Mouse (Mus musculus) neural tube, embryonic 13.5 days (tissue): ENCODE measurements at regions not wholly inside any gene's neighbourhood (a gene's known extent, or its start where the extent isn't known, plus 50 kb on each side); places are given as distances from the start of the nearest gene placed in this dataset.

ENCODE experiments used
- ATAC-seq: fragments of 200-750 bp; cut with Nextera tagmentation; 2 replicates; pipeline ENCODE4 v1.8.0; 2017; ENCODE audit warnings: low read depth, mild to moderate bottlenecking, moderate TSS enrichment, moderate library complexity
- H3K27ac ChIP-seq: fragments of 300-500 bp; sonication (generic); replicated peaks from 2 replicates; pipeline ENCODE4 v1.5.1; 2015; ENCODE audit warnings: moderate library complexity, mild to moderate bottlenecking, inconsistent platforms
- H3K27me3 ChIP-seq: fragments of 300-500 bp; sonication (generic); 2 replicates; pipeline ENCODE4 v1.6.1; 2015; ENCODE audit warnings: mild to moderate bottlenecking, inconsistent platforms
- H3K36me3 ChIP-seq: fragments of 300-500 bp; sonication (generic); 2 replicates; pipeline ENCODE4 v1.6.1; 2015; ENCODE audit warnings: mild to moderate bottlenecking, inconsistent platforms
- H3K4me1 ChIP-seq: fragments of 300-500 bp; sonication (generic); replicated peaks from 2 replicates; pipeline ENCODE4 v1.6.1; 2015; ENCODE audit warnings: inconsistent platforms
- H3K4me2 ChIP-seq: fragments of 300-500 bp; sonication (generic); 2 replicates; pipeline ENCODE4 v1.6.1; 2015; ENCODE audit warnings: inconsistent platforms, mild to moderate bottlenecking, moderate library complexity
- H3K4me3 ChIP-seq: fragments of 300-500 bp; sonication (generic); 2 replicates; pipeline ENCODE4 v1.5.1; 2015; ENCODE audit warnings: mild to moderate bottlenecking, inconsistent platforms
- H3K9ac ChIP-seq: fragments of 300-500 bp; sonication (generic); 2 replicates; pipeline ENCODE4 v1.6.1; 2015; ENCODE audit warnings: moderate library complexity, mild to moderate bottlenecking, inconsistent platforms
- H3K9me3 ChIP-seq: fragments of 300-500 bp; sonication (generic); 2 replicates; pipeline ENCODE4 v1.6.1; 2016; ENCODE audit warnings: inconsistent platforms
- WGBS: fragments of 180-500 bp; shearing (Covaris S2); methylation state at CpG from one replicate; pipeline ENCODE4 v1.1.7; 2015; 5-methylcytosine and 5-hydroxymethylcytosine counted together

GRCm38 (mm10) chr2:167831076-167832039 is 100.5 kb upstream of the Ptpn1 start:
- Histone ChIP-seq H3K4me2 (no peak overlapping the region), H3K27ac (no peak overlapping the region), H3K36me3 (no peaks in the 10 kb centered on the region), H3K4me1 (peaks cover 16% of the 10 kb centered on the region), H3K27me3 (0 out of 2 replicates have a peak, but pooled peaks cover 7% of the 10 kb centered on the region), H3K9ac (no peak overlapping the region), H3K4me3 (no peak overlapping the region), H3K9me3 (no peaks in the 10 kb centered on the region)
- ATAC-seq, result no peak
- WGBS, result 84% methylated on average over 26 of the region's 26 CpGs

- no peak for ATAC-seq
Observed at GRCm38 (mm10) chr2:167828258-167828657, 103.6 kb upstream of the Ptpn1 start.

GRCm38 (mm10) chr2:167826922-167827703 is 104.7 kb upstream of the Ptpn1 start:
- 47% methylated on average over 12 of the region's 12 CpGs for WGBS
- H3K36me3 ChIP-seq, result no peaks in the 10 kb centered on the region
- H3K27me3 ChIP-seq, result 0 out of 2 replicates have a peak, but pooled peaks cover 3% of the 10 kb centered on the region
- peaks cover 10% of the 10 kb centered on the region for H3K4me1 ChIP-seq
- H3K9me3 ChIP-seq, result no peaks in the 10 kb centered on the region
- H3K9ac ChIP-seq, result no peak overlapping the region
- no peak for ATAC-seq
- no peak overlapping the region for H3K4me2 ChIP-seq
- no peak overlapping the region for H3K27ac ChIP-seq
- H3K4me3 ChIP-seq, result no peak overlapping the region

More at GRCm38 (mm10) chr2:167828258-167828657, 103.6 kb upstream of the Ptpn1 start:
- Histone ChIP-seq H3K4me2 (no peak overlapping the region), H3K9me3 (no peaks in the 10 kb centered on the region), H3K27ac (no peak overlapping the region), H3K36me3 (no peaks in the 10 kb centered on the region), H3K27me3 (0 out of 2 replicates have a peak, but pooled peaks cover 7% of the 10 kb centered on the region), H3K9ac (no peak overlapping the region), H3K4me3 (no peak overlapping the region), H3K4me1 (peaks cover 12% of the 10 kb centered on the region)
- 59% methylated on average over 5 of the region's 5 CpGs for WGBS

- H3K27me3 ChIP-seq, result 0 out of 2 replicates have a peak, but pooled peaks cover 3% of the 10 kb centered on the region
- H3K4me2 ChIP-seq, result no peak overlapping the region
- no peaks in the 10 kb centered on the region for H3K9me3 ChIP-seq
- H3K4me1 ChIP-seq, result peaks cover 10% of the 10 kb centered on the region
- no peak overlapping the region; the same call in 1 of the 2 replicates for H3K27ac ChIP-seq
- H3K36me3 ChIP-seq, result no peaks in the 10 kb centered on the region
- 21% methylated on average over 9 of the region's 9 CpGs for WGBS
- no peak for ATAC-seq
- H3K4me3 ChIP-seq, result no peak overlapping the region
- no peak overlapping the region for H3K9ac ChIP-seq
Observed at GRCm38 (mm10) chr2:167823513-167823912, 108.3 kb upstream of the Ptpn1 start.

GRCm38 (mm10) chr2:167823044-167823443 is 108.8 kb upstream of the Ptpn1 start:
- no peaks in the 10 kb centered on the region for H3K9me3 ChIP-seq
- no peak overlapping the region for H3K9ac ChIP-seq
- H3K4me1 ChIP-seq, result peaks cover 10% of the 10 kb centered on the region
- no peak overlapping the region for H3K27ac ChIP-seq
- H3K27me3 ChIP-seq, result 0 out of 2 replicates have a peak, but pooled peaks cover 3% of the 10 kb centered on the region
- no peak overlapping the region for H3K4me2 ChIP-seq
- 92% methylated on average over 3 of the region's 3 CpGs for WGBS
- ATAC-seq, result no peak
- H3K4me3 ChIP-seq, result no peak overlapping the region
- no peaks in the 10 kb centered on the region for H3K36me3 ChIP-seq

- no peaks in the 10 kb centered on the region for H3K9me3 ChIP-seq
- peaks cover 10% of the 10 kb centered on the region for H3K4me1 ChIP-seq
- no peak overlapping the region for H3K27ac ChIP-seq
- H3K9ac ChIP-seq, result no peak overlapping the region
- H3K4me2 ChIP-seq, result no peak overlapping the region
- no peaks in the 10 kb centered on the region for H3K36me3 ChIP-seq
- WGBS, result 83% methylated on average over 6 of the region's 6 CpGs
- no peaks in the 10 kb centered on the region for H3K27me3 ChIP-seq
- no peak overlapping the region for H3K4me3 ChIP-seq
- ATAC-seq, result no peak
Observed at GRCm38 (mm10) chr2:167821186-167821585, 110.7 kb upstream of the Ptpn1 start.

GRCm38 (mm10) chr2:167818799-167819198 is 113.1 kb upstream of the Ptpn1 start:
- WGBS, result 87% methylated on average over 10 of the region's 10 CpGs
- Histone ChIP-seq H3K4me3 (no peak overlapping the region), H3K27me3 (no peaks in the 10 kb centered on the region), H3K4me2 (no peak overlapping the region), H3K4me1 (peaks cover 5% of the 10 kb centered on the region), H3K9ac (no peak overlapping the region), H3K27ac (no peak overlapping the region), H3K9me3 (no peaks in the 10 kb centered on the region), H3K36me3 (no peaks in the 10 kb centered on the region)
- no peak for ATAC-seq

GRCm38 (mm10) chr2:167817030-167817429 is 114.8 kb upstream of the Ptpn1 start:
- no peak overlapping the region for H3K27ac ChIP-seq
- H3K9ac ChIP-seq, result no peak overlapping the region
- ATAC-seq, result no peak
- WGBS, result 86% methylated on average over 9 of the region's 9 CpGs
- H3K4me2 ChIP-seq, result no peak overlapping the region
- no peaks in the 10 kb centered on the region for H3K27me3 ChIP-seq
- H3K4me3 ChIP-seq, result no peak overlapping the region
- no peaks in the 10 kb centered on the region for H3K9me3 ChIP-seq
- H3K36me3 ChIP-seq, result no peaks in the 10 kb centered on the region
- no peaks in the 10 kb centered on the region for H3K4me1 ChIP-seq

- whole genome bisulfite sequencing, result 90% methylated on average over 10 of the region's 10 CpGs
- no peak overlapping the region for H3K4me2 ChIP-seq
- no peak for ATAC-seq
- H3K36me3 ChIP-seq, result no peaks in the 10 kb centered on the region
- H3K27me3 ChIP-seq, result no peaks in the 10 kb centered on the region
- H3K27ac ChIP-seq, result no peak overlapping the region
- no peak overlapping the region for H3K9ac ChIP-seq
- no peaks in the 10 kb centered on the region for H3K4me1 ChIP-seq
- no peak overlapping the region for H3K4me3 ChIP-seq
- no peaks in the 10 kb centered on the region for H3K9me3 ChIP-seq
Observed at GRCm38 (mm10) chr2:167815123-167815522, 116.7 kb upstream of the Ptpn1 start.

GRCm38 (mm10) chr2:167809256-167809655 is 119.6 kb upstream of the Tmem189 start:
- Histone ChIP-seq H3K9me3 (no peaks in the 10 kb centered on the region), H3K36me3 (no peaks in the 10 kb centered on the region), H3K9ac (no peak overlapping the region), H3K4me3 (no peak overlapping the region), H3K4me1 (no peaks in the 10 kb centered on the region), H3K4me2 (no peak overlapping the region), H3K27me3 (no peaks in the 10 kb centered on the region), H3K27ac (no peak overlapping the region)
- 89% methylated on average over 5 of the region's 5 CpGs for WGBS
- ATAC-seq, result no peak

GRCm38 (mm10) chr2:167805629-167806304 is 116.1 kb upstream of the Tmem189 start:
- Histone ChIP-seq H3K9ac (no peak overlapping the region), H3K27ac (no peak overlapping the region), H3K4me3 (no peak overlapping the region), H3K4me2 (no peak overlapping the region), H3K9me3 (no peaks in the 10 kb centered on the region), H3K27me3 (no peaks in the 10 kb centered on the region), H3K36me3 (no peaks in the 10 kb centered on the region), H3K4me1 (no peaks in the 10 kb centered on the region; the same call in 1 of the 2 replicates)
- ATAC-seq, result no peak
- WGBS, result 82% methylated on average over 15 of the region's 15 CpGs
